Mouse (Mus musculus) adrenal gland, adult 8-10 months (tissue): ENCODE measurements around the gene Pdzd2. TPM values are rescaled to one million over a fixed set of nuclear protein-coding genes. Genes with fewer than 3 reads are reported as not detected.

Experiments used
- DNase-seq: peaks from one replicate; pipeline ENCODE4 v3.0.0; 2022
- total RNA-seq, 4 experiments: library from RNA; stranded (reverse); gene quantifications; 2 replicates each; pipeline ENCODE4 v1.2.4; 2022

The Pdzd2 gene
- total RNA-seq, 4 experiments from 2014 or later, result 14.8 to 29.7 (median 21.7) TPM

- no peak for DNase-seq
Measured at GRCm38 (mm10) chr15:12622093-12622643, 117.6 kb downstream of the Pdzd2 start.

GRCm38 (mm10) chr15:12619273-12619672, 120.5 kb downstream of the Pdzd2 start:
- no peak for DNase-seq

GRCm38 (mm10) chr15:12617651-12618050, 122.1 kb downstream of the Pdzd2 start:
- DNase-seq, result no peak

- no peak for DNase-seq
Measured at GRCm38 (mm10) chr15:12617220-12617619, 122.5 kb downstream of the Pdzd2 start.

- DNase-seq, result no peak
Measured at GRCm38 (mm10) chr15:12614944-12615878, 124.5 kb downstream of the Pdzd2 start.

GRCm38 (mm10) chr15:12614011-12614410, 125.7 kb downstream of the Pdzd2 start:
- no peak for DNase-seq

- no peak for DNase-seq
Measured at GRCm38 (mm10) chr15:12612944-12613675, 126.6 kb downstream of the Pdzd2 start.

GRCm38 (mm10) chr15:12608090-12608489, 131.6 kb downstream of the Pdzd2 start:
- no peak for DNase-seq

- no peak for DNase-seq
Measured at GRCm38 (mm10) chr15:12606306-12606705, 133.4 kb downstream of the Pdzd2 start.

GRCm38 (mm10) chr15:12605239-12605993, 134.3 kb downstream of the Pdzd2 start:
- no peak for DNase-seq

GRCm38 (mm10) chr15:12603674-12604073, 136.1 kb downstream of the Pdzd2 start:
- DNase-seq, result no peak

GRCm38 (mm10) chr15:12593094-12593493, 146.6 kb downstream of the Pdzd2 start:
- no peak for DNase-seq

- DNase-seq, result no peak
Measured at GRCm38 (mm10) chr15:12592628-12593027, 147.1 kb downstream of the Pdzd2 start.

- no peak for DNase-seq
Measured at GRCm38 (mm10) chr15:12588661-12589060, 151.1 kb downstream of the Pdzd2 start.

GRCm38 (mm10) chr15:12586852-12587424, 152.8 kb downstream of the Pdzd2 start:
- no peak for DNase-seq

GRCm38 (mm10) chr15:12586154-12586553, 153.6 kb downstream of the Pdzd2 start:
- DNase-seq, result peak; percentile 42

GRCm38 (mm10) chr15:12583051-12583450, 156.7 kb downstream of the Pdzd2 start:
- DNase-seq, result no peak

- DNase-seq, result no peak
Measured at GRCm38 (mm10) chr15:12582471-12582870, 157.3 kb downstream of the Pdzd2 start.

- DNase-seq, result no peak
Measured at GRCm38 (mm10) chr15:12579196-12579595, 160.5 kb downstream of the Pdzd2 start.

- no peak for DNase-seq
Measured at GRCm38 (mm10) chr15:12578276-12578675, 161.4 kb downstream of the Pdzd2 start.

- no peak for DNase-seq
Measured at GRCm38 (mm10) chr15:12577715-12578114, 162.0 kb downstream of the Pdzd2 start.
